Mouse (Mus musculus) ovary, adult 18-20 months (tissue): ENCODE data around the gene Rab11fip3.
A peak's percentile ranks its signal among the peaks of the same experiment; 100 is the strongest.

Experiments
- DNase-seq: peaks from one replicate; pipeline ENCODE4 v3.0.0; 2022; ENCODE audit warnings: low spot score, mixed read lengths

Gene Rab11fip3

DNA sequence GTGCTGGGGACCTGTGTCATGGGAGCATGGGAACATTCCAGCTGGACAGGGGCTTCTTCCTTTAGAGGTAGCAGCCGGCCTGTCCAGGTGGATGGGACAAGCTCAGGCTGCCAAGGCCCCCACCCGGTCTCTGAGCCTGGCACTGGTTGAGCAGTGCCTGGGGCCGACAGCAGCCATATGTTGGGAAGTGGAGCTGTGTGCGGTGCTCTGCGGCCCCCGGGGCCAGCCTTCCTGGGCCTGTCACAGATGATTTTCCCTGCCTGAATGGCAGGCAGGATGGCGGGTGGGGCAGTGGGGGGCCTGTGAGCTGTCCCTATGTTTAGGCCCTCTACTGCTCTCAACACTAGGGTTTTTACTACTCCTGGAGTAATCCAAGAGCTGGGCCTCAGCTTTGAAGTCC, 113.2 kb downstream of the Rab11fip3 start:
- DNase-seq, result no peak

DNA sequence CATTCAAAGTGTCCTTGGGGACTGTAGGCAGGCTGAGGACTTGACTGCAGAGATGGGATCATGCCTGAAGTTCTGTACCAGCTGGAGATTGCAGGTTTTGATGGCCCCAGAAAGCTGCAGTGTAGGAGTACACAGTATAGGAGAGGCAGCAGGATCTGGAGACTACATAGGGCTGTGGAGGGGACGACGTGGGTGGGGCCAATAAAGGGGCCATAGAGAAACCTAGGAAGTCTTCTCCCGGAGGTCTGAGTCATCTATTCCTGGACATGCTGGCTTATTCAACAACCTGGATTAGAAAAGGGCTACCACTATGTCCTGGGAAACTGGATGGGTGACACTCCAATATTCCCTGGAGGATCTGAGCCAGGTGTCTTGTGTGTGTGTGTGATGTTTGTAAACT, 113.6 kb downstream of the Rab11fip3 start:
- DNase-seq, result no peak

DNA sequence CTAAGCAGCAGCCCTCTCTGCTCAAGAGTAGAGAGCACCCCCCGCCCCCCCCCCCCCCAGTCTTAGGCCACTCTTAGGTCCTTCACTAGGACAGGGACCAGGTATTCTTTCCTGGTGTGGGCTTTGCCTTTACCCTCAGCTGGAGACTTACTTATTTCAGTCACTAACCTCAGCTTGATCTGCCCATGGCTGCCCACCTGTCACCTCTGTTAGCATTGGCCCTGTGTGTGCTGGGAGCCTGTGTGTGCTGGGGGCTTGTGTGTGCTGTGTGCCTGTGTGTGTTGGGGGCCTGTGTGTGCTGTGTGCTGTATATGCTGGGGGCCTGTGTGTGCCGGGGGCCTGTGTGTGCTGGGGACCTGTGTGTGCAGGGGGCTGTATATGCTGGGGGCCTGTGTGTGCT, 114.7 kb downstream of the Rab11fip3 start:
- no peak for DNase-seq

DNA sequence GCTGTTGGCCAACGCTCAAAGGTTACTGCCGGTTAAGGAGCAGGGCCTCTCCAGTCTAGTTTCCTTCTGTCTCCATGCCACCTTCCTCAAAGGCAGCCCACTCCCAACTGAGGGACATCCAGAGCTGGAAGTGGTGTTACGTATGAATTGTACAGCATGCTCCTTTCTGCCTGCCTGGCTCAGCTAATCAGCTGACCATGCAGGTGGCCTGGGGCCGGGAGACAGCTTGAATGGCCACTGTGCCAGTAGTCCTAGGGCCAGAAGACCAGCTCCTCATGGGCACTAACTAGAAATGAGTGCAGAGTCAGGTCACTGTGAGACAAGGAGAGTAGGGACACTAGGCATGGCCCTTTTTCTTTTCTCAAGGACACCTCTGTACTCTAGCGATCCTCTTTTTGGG, 116.2 kb downstream of the Rab11fip3 start:
- no peak for DNase-seq

DNA sequence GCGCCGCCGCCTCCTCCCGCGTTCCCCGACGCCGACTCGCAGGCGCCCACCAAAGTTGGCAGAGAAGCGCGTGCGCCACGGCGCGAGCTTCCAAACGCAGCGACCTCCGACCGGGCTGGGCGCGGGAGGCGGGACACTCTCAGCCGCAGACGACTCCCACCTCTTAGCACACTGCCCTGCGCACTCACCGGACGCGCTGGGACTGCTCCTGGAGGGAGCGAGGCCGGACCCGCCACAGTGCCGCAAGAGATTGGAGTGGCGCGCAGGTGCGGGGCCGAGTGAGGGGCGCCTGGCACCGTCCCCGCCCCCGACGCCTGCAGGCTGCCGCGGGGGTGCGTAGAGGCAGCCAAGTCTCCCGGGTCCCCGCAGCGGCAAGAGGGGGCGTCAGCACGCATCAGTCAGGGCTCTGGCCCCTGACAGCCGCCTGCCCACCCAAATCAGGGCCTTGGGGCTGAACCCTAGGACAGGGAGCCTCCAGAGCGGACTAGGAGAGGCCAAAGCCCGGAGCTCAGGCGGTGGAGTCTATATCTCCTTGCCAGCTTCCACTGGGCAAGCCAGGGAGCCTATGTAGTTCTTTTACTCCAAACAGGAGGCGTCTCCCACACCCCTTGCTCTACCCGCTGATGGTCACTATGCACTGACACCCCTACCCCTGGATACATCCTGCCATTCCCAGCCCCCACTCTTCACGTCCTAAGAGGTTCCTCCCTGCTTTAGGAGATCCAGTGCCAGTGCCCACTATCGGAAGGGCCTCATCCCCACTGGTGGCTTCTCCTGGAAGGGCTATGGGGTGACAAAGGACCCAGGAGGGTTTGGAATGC, 117.3 kb downstream of the Rab11fip3 start, which contains the start of gene A930017K11Rik:
TSS of gene A930017K11Rik (minus strand) at position 763 of the 821 bp plus-strand sequence.
- no peak for DNase-seq

DNA sequence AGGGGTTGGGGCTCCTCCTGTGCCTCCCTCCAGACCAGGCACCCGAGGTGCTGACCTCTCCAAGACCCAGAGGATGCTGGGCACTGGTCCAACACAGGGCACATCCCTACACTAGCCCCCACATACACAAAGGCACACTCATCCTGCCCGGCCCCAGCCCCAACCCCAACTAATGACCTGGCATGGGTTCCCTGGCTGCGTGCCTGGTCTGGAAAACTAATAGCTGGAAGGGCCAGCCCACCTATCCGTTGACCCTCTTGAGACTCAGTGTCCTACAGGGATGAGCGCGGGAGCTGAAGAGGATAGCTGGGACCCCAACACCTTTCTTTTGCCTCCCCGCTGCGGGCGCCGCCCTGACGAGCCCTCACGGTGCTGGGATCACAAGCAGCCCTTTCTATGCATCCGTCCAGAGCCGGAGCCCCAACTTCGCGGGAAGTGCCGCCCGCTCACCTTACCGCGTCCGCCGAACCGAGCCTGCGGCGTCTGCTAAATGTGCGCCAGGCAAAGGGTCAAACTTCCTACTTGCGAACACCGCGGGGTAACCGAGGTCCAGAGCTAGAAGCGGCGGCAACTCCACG, 118.0 kb downstream of the Rab11fip3 start:
- DNase-seq, result no peak

DNA sequence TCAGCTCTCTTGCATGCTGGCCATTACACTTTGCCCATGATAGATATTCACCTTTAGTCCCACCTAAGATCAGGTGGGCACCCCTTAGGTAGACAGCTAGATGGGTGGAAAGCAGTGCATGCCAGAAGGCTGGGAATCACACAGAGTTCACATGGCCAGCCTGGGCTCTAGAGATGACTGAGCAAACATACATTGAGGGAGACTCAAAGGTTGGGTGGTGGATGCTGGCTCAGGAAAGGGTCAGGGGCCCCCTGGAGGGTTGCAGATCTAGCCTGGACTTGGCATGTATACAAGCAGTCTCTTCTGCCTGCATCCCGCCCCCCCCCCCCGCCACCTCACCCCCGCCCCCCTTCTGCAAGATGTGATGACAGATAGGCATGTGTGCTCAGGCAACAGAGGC, 118.6 kb downstream of the Rab11fip3 start:
- no peak for DNase-seq

DNA sequence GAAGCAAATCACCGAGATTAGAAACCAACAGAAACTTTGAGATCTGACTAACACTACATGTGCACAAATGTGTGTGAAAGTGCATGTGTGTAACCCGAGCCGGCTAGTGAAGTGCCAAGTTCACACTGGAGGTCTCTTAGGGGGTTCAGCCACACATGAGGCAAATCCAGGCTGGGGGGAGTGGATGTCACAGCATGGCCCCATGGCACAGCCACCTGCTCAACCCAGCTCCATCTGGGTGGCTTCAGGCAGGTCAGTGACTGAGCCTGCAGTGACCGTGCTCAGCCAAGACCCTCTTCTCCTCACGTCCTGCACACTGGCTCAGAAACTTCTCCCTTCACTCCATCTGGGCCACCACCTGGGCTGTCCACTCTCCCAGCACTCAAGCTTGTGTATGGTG, 119.4 kb downstream of the Rab11fip3 start:
- no peak for DNase-seq

DNA sequence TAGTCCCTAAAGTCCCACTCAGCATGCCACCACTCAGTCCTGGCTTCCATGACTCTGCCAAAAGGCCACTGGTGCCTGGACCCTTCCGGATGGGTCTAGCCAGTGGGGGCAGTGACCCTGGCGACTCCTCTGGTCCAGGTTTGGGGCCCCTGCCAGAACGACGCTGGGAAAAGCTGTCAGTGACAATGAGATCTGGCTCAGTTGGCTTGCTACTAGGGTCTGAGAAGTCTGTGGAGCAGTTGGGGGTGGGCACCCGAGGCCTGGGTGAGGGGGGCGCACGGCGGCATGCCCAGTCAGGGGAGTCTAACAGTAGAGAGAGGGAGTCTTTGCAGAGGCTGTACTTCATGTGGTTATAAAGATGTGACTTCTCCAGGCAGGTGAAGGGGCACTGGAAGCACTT, 121.3 kb downstream of the Rab11fip3 start:
- no peak for DNase-seq

DNA sequence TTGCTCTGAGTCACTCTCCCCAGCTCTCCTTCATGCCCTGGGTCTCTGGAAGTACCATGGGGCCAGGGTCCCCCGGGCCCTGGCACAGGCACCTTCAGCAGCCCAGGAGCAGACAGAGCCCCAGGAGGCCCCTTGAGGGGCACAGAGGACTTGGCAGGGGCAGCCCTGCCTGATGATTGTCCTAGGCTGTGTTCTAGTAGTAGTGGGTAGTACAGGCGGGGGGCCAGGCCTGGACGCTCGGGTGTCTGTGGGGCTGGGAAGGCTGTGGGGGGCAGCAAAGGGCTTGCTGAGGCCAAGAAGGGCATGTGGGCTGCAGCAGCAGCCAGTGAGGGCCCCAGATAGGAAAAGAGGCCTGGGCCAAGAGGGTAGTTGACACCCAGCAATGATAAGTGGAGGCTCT, 121.8 kb downstream of the Rab11fip3 start:
- no peak for DNase-seq

DNA sequence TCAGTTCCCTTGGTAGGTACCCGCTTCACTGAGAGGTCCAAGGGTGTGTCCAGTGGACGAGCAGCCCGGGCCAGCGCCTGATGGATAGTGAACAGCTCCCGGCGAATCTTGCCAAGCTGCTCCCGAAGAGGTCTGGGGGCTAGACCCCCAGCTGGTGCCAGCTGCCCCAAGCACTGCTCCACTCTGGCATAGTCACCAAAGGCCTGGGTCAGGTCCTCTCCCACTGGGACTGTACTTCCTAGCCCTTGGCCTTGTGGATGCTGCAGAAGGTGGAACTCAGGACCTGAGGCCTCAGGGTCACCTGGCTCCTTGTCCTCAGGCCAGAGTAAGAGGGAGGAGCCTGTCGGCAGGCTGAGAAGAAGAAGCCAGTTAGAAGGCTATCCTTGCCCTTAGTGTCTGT, 122.5 kb downstream of the Rab11fip3 start:
- no peak for DNase-seq

DNA sequence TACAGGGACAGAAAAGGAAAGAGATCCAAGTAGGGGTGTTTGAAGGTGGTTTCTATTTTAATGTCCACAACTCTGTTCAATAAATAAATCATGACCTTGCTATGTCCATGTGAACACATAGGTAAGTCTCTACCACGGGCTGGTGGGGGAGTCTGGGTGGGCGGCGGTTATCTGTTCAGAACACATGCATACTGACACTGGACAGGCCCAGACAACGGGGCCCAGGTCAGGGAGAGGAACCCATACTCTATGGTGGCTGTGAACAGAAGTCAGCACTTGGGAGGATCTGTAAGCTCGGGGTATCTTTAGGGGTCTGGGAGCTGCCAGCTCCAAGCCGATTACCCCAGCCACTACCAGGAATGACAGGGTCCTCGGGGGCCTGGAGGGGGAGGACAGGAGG, 123.0 kb downstream of the Rab11fip3 start:
- no peak for DNase-seq

DNA sequence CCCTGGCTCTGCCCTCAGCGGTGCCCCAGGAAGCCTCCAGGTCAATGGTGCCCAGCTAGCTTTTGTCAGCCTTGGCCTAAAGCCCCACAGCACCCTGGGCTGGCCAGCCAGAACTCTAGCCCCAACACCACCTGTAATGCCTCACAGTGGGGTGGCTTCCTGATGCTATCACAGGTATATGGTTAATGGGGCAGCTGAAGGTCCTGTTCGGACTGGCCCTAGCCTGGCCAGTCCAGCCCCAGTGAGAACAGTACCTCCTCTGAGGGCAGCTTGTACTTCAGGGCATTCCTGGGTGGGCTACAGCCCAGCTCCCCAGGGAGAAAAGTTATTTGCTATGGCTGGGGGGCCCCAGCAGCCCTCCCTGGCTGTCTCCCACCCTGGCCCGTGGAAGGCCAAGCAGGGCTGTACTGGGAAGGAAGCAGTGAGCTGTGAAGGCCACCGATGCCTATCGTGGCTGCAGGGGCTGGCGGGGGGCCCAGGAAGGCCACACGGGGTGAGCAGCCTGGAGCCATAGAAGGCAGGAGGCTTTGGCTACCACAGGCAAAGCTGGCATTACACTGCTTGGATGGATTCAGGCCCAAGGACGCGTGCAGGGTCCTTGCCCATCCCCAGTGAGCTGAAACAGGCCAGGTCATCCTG, 123.7 kb downstream of the Rab11fip3 start:
- peak; percentile 70 for DNase-seq

DNA sequence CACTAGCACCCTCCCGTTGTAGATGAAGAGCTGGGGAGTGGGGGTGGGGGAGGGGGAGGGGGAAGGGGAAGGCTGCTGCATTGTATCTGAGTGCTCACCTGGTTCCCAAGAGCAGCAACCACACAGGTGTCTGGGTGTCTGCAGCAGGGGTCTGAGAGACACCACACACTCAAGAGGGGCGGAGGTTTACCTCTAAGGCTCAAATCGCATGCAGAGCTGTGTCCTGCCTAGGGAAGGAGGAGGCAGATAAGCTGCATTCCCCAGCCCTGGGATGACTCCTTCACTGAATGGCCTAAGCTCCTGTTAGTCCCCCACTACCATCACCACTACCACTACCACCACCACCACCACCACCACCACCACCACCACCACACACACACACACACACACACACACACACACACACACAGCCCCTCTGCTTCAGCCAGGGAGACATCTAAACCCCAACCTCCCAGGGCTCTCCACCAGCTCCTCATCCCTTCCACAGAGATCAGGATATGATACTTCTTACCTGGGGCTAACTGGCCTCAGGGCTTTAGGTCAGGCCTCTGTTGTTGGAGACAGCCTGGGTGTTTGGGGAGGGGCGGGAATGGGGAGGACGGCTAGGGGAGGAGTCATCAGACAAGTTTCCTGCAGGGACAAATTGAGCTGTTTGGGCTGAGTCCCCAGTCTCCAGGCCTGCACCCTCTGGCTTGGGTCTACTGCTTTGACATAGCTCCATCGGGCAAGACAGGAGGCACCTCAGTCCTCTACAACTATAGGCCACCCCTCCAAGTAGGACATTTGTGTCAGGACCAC, 124.8 kb downstream of the Rab11fip3 start, which contains the start of the genes Pigq and Nhlrc4:
TSS of gene Pigq (minus strand) at position 571 of the 798 bp plus-strand sequence.
TSS of gene Nhlrc4 (minus strand) at position 596 of the 798 bp plus-strand sequence.
- DNase-seq, result no peak

DNA sequence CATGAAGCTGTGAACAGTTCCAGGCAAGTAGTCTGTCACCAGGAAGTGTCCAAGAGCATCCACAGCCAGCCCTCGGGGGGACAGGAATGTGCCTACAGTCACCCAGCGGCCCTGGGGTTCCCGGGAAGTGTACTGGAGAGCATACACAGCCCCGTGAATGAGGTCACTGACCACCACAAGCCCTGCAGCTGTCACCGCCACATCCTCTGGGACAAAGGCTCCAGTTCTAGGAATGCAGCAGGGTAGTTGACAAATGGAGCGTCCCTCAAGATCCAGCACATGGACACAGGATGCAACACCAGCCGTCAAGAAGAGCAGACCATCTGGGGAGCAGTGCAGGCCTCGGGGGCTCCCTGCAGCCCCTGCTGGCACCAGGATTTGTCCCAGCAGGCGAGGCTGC, 125.6 kb downstream of the Rab11fip3 start:
- DNase-seq, result no peak

DNA sequence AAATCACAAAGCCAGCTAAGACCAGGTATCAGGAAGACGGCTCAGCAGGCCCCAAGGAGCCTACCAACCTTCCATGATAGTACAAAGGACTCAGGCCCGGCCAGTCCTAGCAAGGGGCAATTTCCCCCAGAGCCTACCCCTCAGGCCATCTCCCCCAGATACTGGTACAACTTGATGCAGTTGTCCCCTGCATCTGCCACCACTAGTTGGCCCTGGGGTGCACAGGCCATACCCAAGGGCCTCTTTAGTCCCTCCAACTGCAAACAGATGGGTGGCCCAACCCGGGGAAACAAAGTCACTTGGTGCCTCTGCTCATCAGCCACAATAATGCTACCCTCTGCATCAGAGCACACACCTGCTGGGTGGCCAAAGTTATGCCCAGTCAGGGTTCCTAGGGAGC, 126.1 kb downstream of the Rab11fip3 start:
- no peak for DNase-seq

DNA sequence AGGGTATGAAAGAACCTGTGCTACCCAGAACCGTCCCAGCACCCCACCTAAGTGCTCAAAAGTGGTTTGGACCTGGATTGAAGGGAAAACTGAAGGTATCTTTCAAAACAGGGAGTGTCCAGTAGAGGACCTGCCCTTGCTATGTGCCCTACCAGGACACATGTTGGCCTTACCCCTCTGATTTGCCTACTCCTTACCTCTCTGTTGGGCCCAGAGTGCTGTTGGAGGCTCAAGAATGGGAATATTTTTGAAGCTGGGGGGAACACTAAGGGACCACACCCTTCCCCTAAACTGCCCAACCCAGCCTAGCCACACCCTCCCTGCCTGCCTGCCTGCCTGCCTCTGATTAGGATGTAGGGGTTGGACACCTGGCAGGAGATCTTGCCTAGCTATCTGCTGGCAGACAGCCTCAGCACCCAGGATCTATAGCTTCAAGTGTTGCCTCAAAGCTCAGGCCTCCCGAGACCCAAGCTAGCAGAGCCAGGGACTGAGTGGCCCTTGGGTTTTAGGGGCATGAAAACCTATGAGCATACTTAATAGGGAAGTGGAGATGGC, 126.7 kb downstream of the Rab11fip3 start:
- no peak for DNase-seq

DNA sequence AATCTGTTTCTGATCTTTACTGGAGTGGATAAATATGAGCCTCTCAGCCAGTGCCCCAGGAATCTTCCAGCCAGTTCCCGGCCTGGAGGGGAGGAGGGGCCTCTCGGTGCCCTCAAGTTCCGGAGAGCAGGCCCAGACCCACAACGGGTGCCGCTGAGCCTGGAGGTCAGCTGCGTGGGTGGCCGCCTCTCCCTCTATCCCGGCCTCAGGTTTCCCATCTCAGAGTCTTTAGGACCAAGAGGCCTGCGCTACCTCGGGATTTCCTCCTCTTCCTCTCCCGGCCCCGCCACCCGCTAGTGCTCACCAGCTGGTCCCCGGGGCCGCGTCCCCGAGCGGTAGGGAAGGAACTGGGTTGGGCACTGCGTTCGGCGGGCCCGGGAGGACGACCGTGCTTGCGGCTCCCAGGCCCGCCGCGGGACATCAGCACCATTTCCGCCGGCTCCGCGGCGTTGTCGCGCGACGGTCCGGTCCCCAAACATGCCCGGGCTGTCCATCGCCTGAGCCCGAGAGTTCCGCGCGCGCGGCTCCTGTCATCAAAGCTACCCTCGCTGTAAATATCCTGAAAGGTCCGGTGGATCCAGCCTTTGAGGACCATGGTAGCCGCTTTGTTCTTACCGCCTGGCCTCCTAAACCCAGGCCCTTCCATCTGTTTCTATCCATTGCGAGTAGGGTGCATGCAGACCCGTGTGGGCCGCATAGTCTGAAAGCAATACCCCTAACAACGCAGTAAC, 127.7 kb downstream of the Rab11fip3 start:
- peak; percentile 31 for DNase-seq
